ENCODE assay signal across 19 mouse cellular contexts in the genomic region with DNA sequence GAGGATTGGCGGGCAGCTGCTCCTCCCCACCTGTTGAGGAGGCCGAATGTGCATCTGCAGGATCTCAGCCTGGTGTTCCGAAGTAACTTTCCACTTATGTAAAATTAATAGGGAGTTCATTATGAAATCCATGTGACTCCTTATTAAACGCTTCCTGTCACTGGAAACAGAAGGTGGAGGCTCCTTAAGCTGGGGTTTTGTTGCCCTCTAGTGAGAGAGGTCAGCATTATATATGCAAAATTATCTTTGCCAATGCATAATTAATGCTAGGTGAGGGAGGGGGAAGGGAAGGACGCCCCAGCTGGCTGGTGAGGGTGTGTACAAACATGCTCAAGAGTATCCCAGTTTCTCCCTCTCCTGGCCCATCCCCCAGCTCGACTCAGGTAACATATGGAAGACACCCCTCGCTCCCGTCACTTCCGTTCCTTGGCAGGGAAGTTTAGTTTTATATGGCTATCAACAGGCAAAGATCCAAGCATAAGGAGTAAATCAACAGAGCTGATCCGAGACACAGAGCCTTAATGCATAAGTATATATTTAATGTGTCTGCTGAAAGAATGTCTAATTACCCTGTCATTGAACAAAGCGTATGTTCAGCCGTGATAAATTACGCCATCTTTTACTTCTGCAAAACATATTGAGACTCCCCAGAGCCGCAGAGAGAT.
DNase-seq lines count a peak whose midpoint lies in the region; ATAC-seq and TF ChIP-seq lines count a peak whose summit lies in the region.
"Had no signal": no experiment of that assay in that cellular context is flagged by ENCODE, and none has a peak within 500 bp of the region (broad histone marks: within the 10 kb centered on the region; RNA-seq: fewer than 3 reads in every experiment).

No protein-coding gene starts in this region.

- peak; percentile 47 for ATAC-seq in embryonic facial prominence, embryonic 14.5 days (ENCODE audit: low read depth)
- no peak for ATAC-seq in hindbrain, postnatal 0 days
- no peak for ATAC-seq in midbrain, embryonic 14.5 days (ENCODE audit: low FRiP score, low TSS enrichment)
- no peak for ATAC-seq in midbrain, embryonic 15.5 days (replicated peaks)
- ATAC-seq: CD4-positive, CD25-positive, alpha-beta regulatory T cell, adult 4 months; Patski had no signal

- H3K4me3 ChIP-seq in embryonic facial prominence, embryonic 14.5 days (ENCODE audit: low read depth, low read length): no peak overlapping the region
- H3K4me3 ChIP-seq in embryonic facial prominence, embryonic 10.5 days: no peak overlapping the region
- no peak overlapping the region for H3K4me3 ChIP-seq in hindbrain, postnatal 0 days (ENCODE audit: low read length)
- no peak overlapping the region for H3K4me3 ChIP-seq in hindbrain, embryonic 10.5 days
- H3K4me3 ChIP-seq in midbrain, embryonic 14.5 days (replicated peaks; ENCODE audit: low read depth, low read length): no peak overlapping the region
- no peak overlapping the region for H3K4me3 ChIP-seq in midbrain, embryonic 15.5 days
- H3K4me3 ChIP-seq: heart, embryonic 10.5 days; hindbrain, embryonic 13.5 days; liver, embryonic 13.5 days; myocyte had no signal

- no peak overlapping the region for H3K27ac ChIP-seq in embryonic facial prominence, embryonic 14.5 days (replicated peaks; ENCODE audit: low read depth, low read length)
- H3K27ac ChIP-seq in embryonic facial prominence, embryonic 10.5 days (replicated peaks): no peak overlapping the region
- no peak overlapping the region for H3K27ac ChIP-seq in hindbrain, postnatal 0 days
- no peak overlapping the region for H3K27ac ChIP-seq in hindbrain, embryonic 10.5 days
- no peak overlapping the region for H3K27ac ChIP-seq in midbrain, embryonic 14.5 days (replicated peaks; ENCODE audit: low read depth, low read length)
- no peak overlapping the region for H3K27ac ChIP-seq in midbrain, embryonic 15.5 days
- H3K27ac ChIP-seq: heart, embryonic 10.5 days; hindbrain, embryonic 13.5 days; liver, embryonic 13.5 days had no signal

- no peaks in the 10 kb centered on the region for H3K36me3 ChIP-seq in embryonic facial prominence, embryonic 14.5 days (ENCODE audit: control insufficient read depth, insufficient read depth, low read length)
- no peaks in the 10 kb centered on the region for H3K36me3 ChIP-seq in embryonic facial prominence, embryonic 10.5 days (replicated peaks)
- H3K36me3 ChIP-seq in hindbrain, postnatal 0 days (ENCODE audit: insufficient read depth, low read length): no peaks in the 10 kb centered on the region
- H3K36me3 ChIP-seq in hindbrain, embryonic 10.5 days: no peaks in the 10 kb centered on the region
- no peaks in the 10 kb centered on the region for H3K36me3 ChIP-seq in midbrain, embryonic 14.5 days (ENCODE audit: control insufficient read depth, insufficient read depth, low read length)
- no peaks in the 10 kb centered on the region for H3K36me3 ChIP-seq in midbrain, embryonic 15.5 days (replicated peaks)
- H3K36me3 ChIP-seq: heart, embryonic 10.5 days; hindbrain, embryonic 13.5 days; liver, embryonic 13.5 days had no signal

- H3K4me1 ChIP-seq in embryonic facial prominence, embryonic 14.5 days (ENCODE audit: control insufficient read depth, insufficient read depth, low read length): no peaks in the 10 kb centered on the region
- no peaks in the 10 kb centered on the region; the same call in 1 of the 2 replicates for H3K4me1 ChIP-seq in embryonic facial prominence, embryonic 10.5 days
- H3K4me1 ChIP-seq in hindbrain, postnatal 0 days (ENCODE audit: insufficient read depth, low read length): no peaks in the 10 kb centered on the region
- no peaks in the 10 kb centered on the region for H3K4me1 ChIP-seq in hindbrain, embryonic 10.5 days (replicated peaks)
- no peaks in the 10 kb centered on the region for H3K4me1 ChIP-seq in midbrain, embryonic 14.5 days (ENCODE audit: control insufficient read depth, insufficient read depth, low read length)
- no peaks in the 10 kb centered on the region for H3K4me1 ChIP-seq in midbrain, embryonic 15.5 days
- H3K4me1 ChIP-seq: heart, embryonic 10.5 days; hindbrain, embryonic 13.5 days; liver, embryonic 13.5 days had no signal

- peak; percentile 55 for TF ChIP-seq CTCF in hindbrain, postnatal 0 days (IDR thresholded peaks at IDR 0.05; ENCODE audit: low read depth)

- H3K4me2 ChIP-seq in embryonic facial prominence, embryonic 14.5 days (ENCODE audit: low read depth, low read length): no peak overlapping the region
- no peak overlapping the region for H3K4me2 ChIP-seq in hindbrain, postnatal 0 days (ENCODE audit: low read depth, low read length)
- H3K4me2 ChIP-seq in midbrain, embryonic 14.5 days (ENCODE audit: low read length): no peak overlapping the region
- no peak overlapping the region for H3K4me2 ChIP-seq in midbrain, embryonic 15.5 days
- H3K4me2 ChIP-seq: hindbrain, embryonic 13.5 days; liver, embryonic 13.5 days; lung, embryonic 14.5 days had no signal

- no peak overlapping the region for H3K9ac ChIP-seq in embryonic facial prominence, embryonic 14.5 days (ENCODE audit: low read depth, low read length)
- no peak overlapping the region for H3K9ac ChIP-seq in hindbrain, postnatal 0 days (replicated peaks; ENCODE audit: low read length)
- no peak overlapping the region for H3K9ac ChIP-seq in midbrain, embryonic 14.5 days (replicated peaks; ENCODE audit: low read length)
- H3K9ac ChIP-seq in midbrain, embryonic 15.5 days: no peak overlapping the region
- H3K9ac ChIP-seq: hindbrain, embryonic 13.5 days; liver, embryonic 13.5 days; lung, embryonic 14.5 days had no signal

- peak; percentile 56 for DNase-seq in embryonic facial prominence, embryonic 14.5 days (ENCODE audit: low spot score)
- DNase-seq in embryonic facial prominence, embryonic 10.5 days (ENCODE audit: low spot score): no peak
- DNase-seq in hindbrain, postnatal 0 days (ENCODE audit: low spot score): peak; percentile 46
- DNase-seq in hindbrain, embryonic 10.5 days (ENCODE audit: low spot score): no peak
- DNase-seq in midbrain, embryonic 14.5 days: peak; percentile 46
- DNase-seq in adrenal gland, postnatal 14 days: no peak
- DNase-seq: adrenal gland, adult 8-10 months; embryo, embryonic 11 days; kidney, adult 2 months; kidney, postnatal 14 days; liver, embryonic 13.5 days; lung, embryonic 14.5 days; lung, postnatal 36 days had no signal

- 43% methylated on average over 14 of the region's 14 CpGs for WGBS in embryonic facial prominence, embryonic 14.5 days
- 81% methylated on average over 14 of the region's 14 CpGs for WGBS in embryonic facial prominence, embryonic 10.5 days
- WGBS in hindbrain, postnatal 0 days: 58% methylated on average over 14 of the region's 14 CpGs
- 85% methylated on average over 14 of the region's 14 CpGs for WGBS in hindbrain, embryonic 10.5 days
- WGBS in midbrain, embryonic 14.5 days: 80% methylated on average over 14 of the region's 14 CpGs
- WGBS in midbrain, embryonic 15.5 days: 72% methylated on average over 14 of the region's 14 CpGs

- H3K9me3 ChIP-seq in embryonic facial prominence, embryonic 14.5 days (ENCODE audit: control insufficient read depth, low read length): no peaks in the 10 kb centered on the region
- no peaks in the 10 kb centered on the region for H3K9me3 ChIP-seq in embryonic facial prominence, embryonic 10.5 days
- H3K9me3 ChIP-seq in hindbrain, postnatal 0 days (ENCODE audit: low read length): no peaks in the 10 kb centered on the region
- H3K9me3 ChIP-seq in hindbrain, embryonic 10.5 days: no peaks in the 10 kb centered on the region
- H3K9me3 ChIP-seq in midbrain, embryonic 14.5 days (ENCODE audit: control insufficient read depth, low read length): no peaks in the 10 kb centered on the region
- no peaks in the 10 kb centered on the region for H3K9me3 ChIP-seq in midbrain, embryonic 15.5 days
- H3K9me3 ChIP-seq: heart, embryonic 10.5 days; hindbrain, embryonic 13.5 days had no signal

- no peaks in the 10 kb centered on the region for H3K27me3 ChIP-seq in embryonic facial prominence, embryonic 14.5 days (replicated peaks; ENCODE audit: control insufficient read depth, insufficient read depth, low read length)
- H3K27me3 ChIP-seq in embryonic facial prominence, embryonic 10.5 days (replicated peaks; ENCODE audit: low read depth, poor library complexity, severe bottlenecking): no peaks in the 10 kb centered on the region
- H3K27me3 ChIP-seq in hindbrain, postnatal 0 days (ENCODE audit: insufficient read depth, low read length): no peaks in the 10 kb centered on the region
- H3K27me3 ChIP-seq in hindbrain, embryonic 10.5 days (ENCODE audit: insufficient read depth, poor library complexity, severe bottlenecking): no peaks in the 10 kb centered on the region
- H3K27me3 ChIP-seq in midbrain, embryonic 14.5 days (ENCODE audit: control insufficient read depth, insufficient read depth, low read length): no peaks in the 10 kb centered on the region
- H3K27me3 ChIP-seq in midbrain, embryonic 15.5 days (replicated peaks): no peaks in the 10 kb centered on the region
- H3K27me3 ChIP-seq: hindbrain, embryonic 13.5 days; liver, embryonic 13.5 days; Patski had no signal

Comparison
In these comparisons a context has a peak if more than half of its experiments do, and no peak if none do; other contexts are left out.
1. DNase-seq: peak in embryonic facial prominence, embryonic 14.5 days (single experiment), hindbrain, postnatal 0 days (single experiment) and midbrain, embryonic 14.5 days (single experiment); none in embryonic facial prominence, embryonic 10.5 days (single experiment), hindbrain, embryonic 10.5 days (single experiment) and adrenal gland, postnatal 14 days (single experiment).